Mouse (Mus musculus) CH12.LX (cell line): ENCODE measurements around the gene Churc1. TPM values are rescaled to one million over a fixed set of nuclear protein-coding genes. Genes with fewer than 3 reads are reported as not detected.

ENCODE experiments used
- DNase-seq: peaks from one replicate; pipeline ENCODE4 v3.0.0-alpha.2; 2013; ENCODE audit errors: extremely low read depth
- H3K27ac ChIP-seq: 2 replicates; pipeline ENCODE4 v1.5.1; 2012; ENCODE audit warnings: low read depth, mild to moderate bottlenecking, control low read depth, moderate library complexity; ENCODE audit not compliant: insufficient read depth
- H3K27me3 ChIP-seq: replicated peaks from 2 replicates; pipeline ENCODE3; 2012; ENCODE audit warnings: inconsistent platforms
- H3K36me3 ChIP-seq, 2 experiments: replicated peaks in 1 of 2; 2 replicates each; pipeline versions ENCODE3 to v1.6.1; 2012; ENCODE audit warnings: inconsistent platforms in 1 of 2, low read length in 1 of 2, mild to moderate bottlenecking in 1 of 2, mixed read lengths in 1 of 2, moderate library complexity in 1 of 2; ENCODE audit not compliant: control insufficient read depth in 1 of 2, insufficient read depth in 1 of 2
- H3K4me1 ChIP-seq, 2 experiments: 2 replicates each; pipeline ENCODE4 v1.6.1; 2012; ENCODE audit warnings: inconsistent platforms in 1 of 2, moderate library complexity in 1 of 2; ENCODE audit not compliant: insufficient read depth in 2 of 2, control insufficient read depth in 1 of 2
- H3K4me2 ChIP-seq: 2 replicates; pipeline ENCODE4 v1.6.1; 2012; ENCODE audit warnings: low read depth, mild to moderate bottlenecking, control low read depth; ENCODE audit not compliant: poor library complexity, insufficient read depth, severe bottlenecking
- H3K4me3 ChIP-seq, 3 experiments: fragments of 150-350 bp in 1 of 3; sonication (generic) in 1 of 3; replicated peaks in 1 of 3; 2 replicates each; pipeline versions ENCODE3 to v1.5.1; 2011 to 2012; ENCODE audit warnings: low read depth in 2 of 3, low read length in 2 of 3, mild to moderate bottlenecking in 2 of 3, moderate library complexity in 2 of 3, control low read depth in 1 of 3, improper control_type of control experiment in 1 of 3, inconsistent platforms in 1 of 3, mixed read lengths in 1 of 3; ENCODE audit not compliant: poor library complexity in 1 of 3
- H3K79me2 ChIP-seq: replicated peaks from 2 replicates; pipeline ENCODE4 v1.6.1; 2012; ENCODE audit warnings: mild to moderate bottlenecking, moderate library complexity; ENCODE audit not compliant: control insufficient read depth, poor library complexity, insufficient read depth, severe bottlenecking; ENCODE audit errors: extremely low read depth
- H3K9ac ChIP-seq: 2 replicates; pipeline ENCODE4 v1.6.1; 2012; ENCODE audit warnings: low read depth, mild to moderate bottlenecking, control low read depth, moderate library complexity; ENCODE audit not compliant: insufficient read depth
- H3K9me3 ChIP-seq: replicated peaks from 2 replicates; pipeline ENCODE3; 2012; ENCODE audit warnings: low read length, inconsistent platforms, mixed read lengths
- CHD1 ChIP-seq: IDR thresholded peaks from 2 replicates; pipeline ENCODE4 v1.6.1; 2012; ENCODE audit warnings: low read depth, low read length, improper control_type of control experiment, inconsistent platforms
- CHD2 ChIP-seq: IDR thresholded peaks from 2 replicates; pipeline ENCODE4 v1.6.1; 2011; ENCODE audit warnings: low read length, improper control_type of control experiment
- CTCF ChIP-seq, 2 experiments: IDR thresholded peaks in 1 of 2; conservative IDR thresholded peaks in 1 of 2; 2 replicates each; pipeline ENCODE4 v1.5.1; 2011 to 2012; ENCODE audit warnings: low read depth in 2 of 2, low read length in 2 of 2, improper control_type of control experiment in 1 of 2, inconsistent platforms in 1 of 2, mild to moderate bottlenecking in 1 of 2, moderate library complexity in 1 of 2
- MAFK ChIP-seq: IDR thresholded peaks from 2 replicates; pipeline ENCODE4 v1.6.1; 2011; ENCODE audit warnings: low read length, improper control_type of control experiment; ENCODE audit not compliant: insufficient replicate concordance
- MEF2A ChIP-seq: IDR thresholded peaks from 2 replicates; pipeline ENCODE4 v1.6.1; 2014; ENCODE audit warnings: low read depth, mild to moderate bottlenecking, inconsistent platforms, low read length, improper control_type of control experiment, borderline replicate concordance
- PAX5 ChIP-seq: IDR thresholded peaks from 2 replicates; pipeline ENCODE4 v1.6.1; 2012; ENCODE audit warnings: low read length, inconsistent platforms, mixed read lengths
- POLR2A ChIP-seq: IDR thresholded peaks from 2 replicates; pipeline ENCODE4 v1.6.1; 2011; ENCODE audit warnings: low read depth, mild to moderate bottlenecking, improper control_type of control experiment, low read length
- TCF12 ChIP-seq: IDR thresholded peaks from 2 replicates; pipeline ENCODE4 v1.6.1; 2014; ENCODE audit warnings: low read depth, mild to moderate bottlenecking, inconsistent platforms, low read length, improper control_type of control experiment
- UBTF ChIP-seq: IDR thresholded peaks from 2 replicates; pipeline ENCODE4 v1.6.1; 2012; ENCODE audit warnings: low read depth, mild to moderate bottlenecking, inconsistent platforms, low read length, improper control_type of control experiment, moderate library complexity
- ZMIZ1 ChIP-seq: IDR thresholded peaks from 2 replicates; pipeline ENCODE4 v1.6.1; 2012; ENCODE audit warnings: low read depth, mild to moderate bottlenecking, inconsistent platforms, low read length, improper control_type of control experiment
- dilution Hi-C: fragments of 300-500 bp; cut with MboI; formaldehyde crosslinking; loops from 2 replicates; pipeline ENCODE4 v1.14.3; 2020; ENCODE audit warnings: low sequenced_read_pairs; ENCODE audit not compliant: extremely low pct_unique_long_range_greater_than_20kb, extremely low pct_ligation_motif_present
- in situ Hi-C: fragments of 300-500 bp; cut with MboI; formaldehyde crosslinking; loops from 3 replicates; pipeline ENCODE4 v1.14.3; 2019; ENCODE audit warnings: low sequenced_read_pairs, low pct_ligation_motif_present, low pct_unique_long_range_greater_than_20kb, mixed read lengths
- polyA plus RNA-seq: library from polyadenylated mRNA; unstranded; fragments of >175 nt; gene quantifications from 2 replicates; pipeline ENCODE4 v1.2.1, GENCODE M21; 2012; ENCODE audit warnings: low read depth; ENCODE audit not compliant: insufficient read length
- total RNA-seq, 2 experiments: library from RNA; depleted of rRNA; stranded (reverse); fragments of 300-350 nt in 1 of 2; fragments of >200 nt in 1 of 2; gene quantifications; 2 replicates each; pipeline ENCODE4 v1.2.3; 2012 to 2014

Gene Churc1
- total and polyA plus RNA-seq, 3 experiments, result 48.9 to 160 (median 87.1) TPM

DNA sequence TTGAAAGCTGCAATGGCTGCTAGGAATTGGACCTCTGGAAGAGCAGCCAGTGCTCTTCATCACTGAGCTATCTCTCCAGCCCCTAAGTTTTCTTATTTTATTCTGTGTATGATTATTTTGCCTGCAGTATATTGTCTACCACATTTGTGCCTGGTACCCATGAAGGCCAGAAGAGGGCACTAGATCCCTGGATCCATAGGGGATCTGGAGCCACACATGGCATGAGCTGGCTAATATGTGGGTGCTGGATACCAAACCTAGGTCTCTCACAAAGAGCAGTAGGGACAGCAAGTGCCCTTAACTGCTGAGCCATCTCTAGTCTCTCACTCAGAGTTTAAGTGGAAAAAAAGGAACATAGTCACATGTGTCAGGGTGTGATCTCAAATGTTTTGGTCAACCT is 12.5 kb downstream of the Churc1 start:
- no peaks in the 10 kb centered on the region for H3K27me3 ChIP-seq
- H3K27ac ChIP-seq, result no peak overlapping the region
- peak in 1 of 2 experiments; percentile 16; a peak in 1 of 4 replicates for TF ChIP-seq CTCF (conservative IDR thresholded peaks at IDR 0.05 in 1 of 2, IDR thresholded peaks at IDR 0.05 in 1 of 2; ENCODE audit: low read depth in 2 of 2, low read length in 2 of 2)
- TF ChIP-seq CHD2, result no peak
- no peaks in the 10 kb centered on the region for H3K79me2 ChIP-seq
- dilution Hi-C loops (no loop called here), in situ Hi-C loops (no loop called here)
- H3K4me3 ChIP-seq, result no peak overlapping the region
- DNase-seq, result no peak
- no peak overlapping the region for H3K9ac ChIP-seq
- no peak overlapping the region for H3K4me2 ChIP-seq
- H3K36me3 ChIP-seq, result peaks cover 2 to 59% of the 10 kb centered on the region in 2 experiments
- H3K4me1 ChIP-seq, result peaks cover 0 to 10% of the 10 kb centered on the region in 2 experiments; a peak in 2 of 4 replicates
- no peaks in the 10 kb centered on the region for H3K9me3 ChIP-seq

DNA sequence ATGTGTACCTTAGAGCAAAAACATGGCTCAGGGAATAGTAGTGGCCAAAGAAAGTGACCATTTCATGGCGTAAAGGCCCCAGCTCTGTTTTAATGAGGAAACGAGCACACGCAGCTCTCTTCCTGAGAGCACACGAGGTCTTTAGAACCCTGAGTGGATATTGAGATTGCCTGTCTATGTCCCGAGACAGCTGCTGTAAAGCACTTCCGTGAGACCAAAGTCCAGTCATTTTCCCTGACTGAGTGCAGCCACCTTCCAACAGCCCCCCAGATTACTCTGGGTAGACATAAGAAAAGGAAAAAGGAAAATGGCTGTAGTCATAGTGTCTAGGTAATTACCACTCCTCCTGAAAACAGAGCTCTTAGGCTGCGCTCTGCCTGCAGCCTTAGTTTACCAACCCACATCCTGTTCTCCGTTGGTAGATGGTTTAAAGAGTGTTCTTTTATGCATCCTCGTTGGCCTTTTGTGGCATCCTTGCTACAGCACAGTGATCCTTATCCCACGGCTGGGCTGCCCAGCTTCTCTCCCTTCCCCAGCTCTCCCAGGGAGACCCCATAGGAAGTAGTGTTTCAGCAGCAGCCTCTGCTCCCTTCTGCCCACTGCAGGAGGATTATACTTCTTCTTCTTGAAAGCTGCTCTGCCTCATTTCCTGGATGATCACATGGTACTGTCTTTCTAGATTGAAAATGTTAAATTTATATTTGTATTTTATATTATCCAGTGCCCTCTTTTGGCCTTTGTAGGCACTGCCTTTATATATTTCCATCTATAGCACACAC is 13.2 kb downstream of the Churc1 start:
- peaks cover 2 to 53% of the 10 kb centered on the region in 2 experiments for H3K36me3 ChIP-seq
- in situ Hi-C loops, result no loop called here
- H3K79me2 ChIP-seq, result no peaks in the 10 kb centered on the region
- peaks cover 0 to 10% of the 10 kb centered on the region in 2 experiments; a peak in 2 of 4 replicates for H3K4me1 ChIP-seq
- TF ChIP-seq TCF12 (no peak), UBTF (no peak), PAX5 (no peak), MAFK (no peak)
- no peak overlapping the region for H3K4me2 ChIP-seq
- no peak overlapping the region for H3K4me3 ChIP-seq
- no peaks in the 10 kb centered on the region for H3K9me3 ChIP-seq
- no peak overlapping the region for H3K9ac ChIP-seq
- dilution Hi-C loops, result no loop called here
- no peak for DNase-seq
- H3K27me3 ChIP-seq, result no peaks in the 10 kb centered on the region
- no peak overlapping the region for H3K27ac ChIP-seq

DNA sequence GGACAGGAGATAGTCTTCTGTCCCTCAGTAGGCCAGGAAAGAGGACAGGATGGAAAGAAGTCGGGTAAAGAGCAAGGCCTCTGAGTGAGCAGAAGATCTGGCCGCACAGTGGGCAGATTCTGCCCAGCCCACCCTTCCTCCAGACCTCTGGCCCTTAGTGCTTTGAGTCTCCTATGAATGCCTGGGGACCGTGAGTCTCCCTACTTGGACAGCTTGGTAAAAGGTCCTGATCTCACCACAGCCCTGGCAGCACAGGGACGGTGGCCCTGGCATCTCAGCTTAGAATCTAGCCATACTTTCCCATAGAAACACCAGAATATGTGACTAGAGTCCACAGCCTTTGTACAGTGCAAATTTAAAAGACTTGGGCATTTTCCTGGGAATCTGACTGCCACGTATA is 14.6 kb downstream of the Churc1 start:
- H3K4me2 ChIP-seq, result no peak overlapping the region
- DNase-seq, result no peak
- H3K79me2 ChIP-seq, result no peaks in the 10 kb centered on the region
- dilution Hi-C loops (no loop called here), in situ Hi-C loops (no loop called here)
- TF ChIP-seq POLR2A, result no peak
- no peak for TF ChIP-seq CHD1
- no peak for TF ChIP-seq MEF2A
- TF ChIP-seq ZMIZ1, result no peak
- H3K4me1 ChIP-seq, result peaks cover 0 to 10% of the 10 kb centered on the region in 2 experiments; a peak in 2 of 4 replicates
- H3K27ac ChIP-seq, result no peak overlapping the region
- no peak overlapping the region for H3K9ac ChIP-seq
- H3K9me3 ChIP-seq, result no peaks in the 10 kb centered on the region
- H3K4me3 ChIP-seq, result no peak overlapping the region
- H3K27me3 ChIP-seq, result no peaks in the 10 kb centered on the region
- H3K36me3 ChIP-seq, result peaks cover 2 to 51% of the 10 kb centered on the region in 2 experiments
